Mouse (Mus musculus) kidney, embryonic 16.5 days (tissue): ENCODE results near the gene Eepd1. TPM values are rescaled to one million over a fixed set of nuclear protein-coding genes. Genes with fewer than 3 reads are reported as not detected.

Source experiments
- ATAC-seq: fragments of 200-750 bp; cut with Nextera tagmentation; 2 replicates; pipeline ENCODE4 v1.8.0; 2017; ENCODE audit warnings: moderate TSS enrichment; ENCODE audit not compliant: low FRiP score, low TSS enrichment
- H3K27ac ChIP-seq: fragments of 300-500 bp; sonication (generic); 2 replicates; pipeline ENCODE4 v1.5.1; 2014; ENCODE audit warnings: low read length
- H3K27me3 ChIP-seq: fragments of 300-500 bp; sonication (generic); 2 replicates; pipeline ENCODE4 v1.6.1; 2014; ENCODE audit warnings: low read length, control low read depth, mixed read lengths; ENCODE audit not compliant: insufficient read depth
- H3K36me3 ChIP-seq: fragments of 300-500 bp; sonication (generic); 2 replicates; pipeline ENCODE4 v1.6.1; 2014; ENCODE audit warnings: low read length, control low read depth, mixed read lengths; ENCODE audit not compliant: insufficient read depth
- H3K4me1 ChIP-seq: fragments of 300-500 bp; sonication (generic); 2 replicates; pipeline ENCODE4 v1.6.1; 2014; ENCODE audit warnings: low read length, control low read depth, mixed read lengths; ENCODE audit not compliant: insufficient read depth
- H3K4me2 ChIP-seq: fragments of 300-500 bp; sonication (generic); replicated peaks from 2 replicates; pipeline ENCODE4 v1.6.1; 2014; ENCODE audit warnings: low read depth, low read length
- H3K4me3 ChIP-seq: fragments of 300-500 bp; sonication (generic); 2 replicates; pipeline ENCODE4 v1.5.1; 2014; ENCODE audit warnings: mild to moderate bottlenecking, low read length
- H3K9ac ChIP-seq: fragments of 300-500 bp; sonication (generic); replicated peaks from 2 replicates; pipeline ENCODE4 v1.6.1; 2014; ENCODE audit warnings: low read length
- H3K9me3 ChIP-seq: fragments of 300-500 bp; sonication (generic); 2 replicates; pipeline ENCODE4 v1.6.1; 2016; ENCODE audit warnings: low read length, control low read depth
- WGBS: fragments of 180-500 bp; shearing (Covaris S2); extraction: QIAGEN DNeasy Blood & Tissue Kit; methylation state at CpG from one replicate; pipeline ENCODE4 v1.1.7; 2014; 5-methylcytosine and 5-hydroxymethylcytosine counted together
- polyA plus RNA-seq: library from polyadenylated mRNA; unstranded; fragments of >200 nt; fragmentation: Nextera tagmentation; extraction: Ambion mirVana; gene quantifications from 2 replicates; pipeline ENCODE4 v1.2.1, GENCODE M21; 2015

The Eepd1 gene
- polyA plus RNA-seq, 1 experiment from 2014 or later = 7.8 TPM

- Histone ChIP-seq H3K9ac (no peak overlapping the region), H3K27ac (no peak overlapping the region), H3K9me3 (no peaks in the 10 kb centered on the region), H3K4me3 (no peak overlapping the region), H3K36me3 (no peaks in the 10 kb centered on the region), H3K27me3 (no peaks in the 10 kb centered on the region), H3K4me2 (no peak overlapping the region), H3K4me1 (0 out of 2 replicates have a peak, but pooled peaks cover 3% of the 10 kb centered on the region)
- 81% methylated on average over 8 of the region's 8 CpGs for WGBS
- ATAC-seq = no peak
These were observed 68.0 kb downstream of the Eepd1 start for GRCm38 (mm10) chr9:25549130-25550060.

GRCm38 (mm10) chr9:25550196-25550595 lies 68.8 kb downstream of the Eepd1 start:
- no peak for ATAC-seq
- H3K27ac ChIP-seq = no peak overlapping the region
- H3K4me2 ChIP-seq = no peak overlapping the region
- no peaks in the 10 kb centered on the region for H3K36me3 ChIP-seq
- H3K9ac ChIP-seq = no peak overlapping the region
- H3K9me3 ChIP-seq = no peaks in the 10 kb centered on the region
- no peaks in the 10 kb centered on the region for H3K27me3 ChIP-seq
- WGBS = 86% methylated on average over 7 of the region's 7 CpGs
- H3K4me1 ChIP-seq = 0 out of 2 replicates have a peak, but pooled peaks cover 3% of the 10 kb centered on the region
- H3K4me3 ChIP-seq = no peak overlapping the region

GRCm38 (mm10) chr9:25552532-25552931 lies 71.2 kb downstream of the Eepd1 start:
- WGBS = 59% methylated on average over 2 of the region's 2 CpGs
- ATAC-seq = no peak; the same call in 1 of the 2 replicates
- H3K4me3 ChIP-seq = no peak overlapping the region
- H3K27ac ChIP-seq = no peak overlapping the region
- H3K36me3 ChIP-seq = no peaks in the 10 kb centered on the region
- 0 out of 2 replicates have a peak, but pooled peaks cover 2% of the 10 kb centered on the region for H3K4me1 ChIP-seq
- H3K9me3 ChIP-seq = no peaks in the 10 kb centered on the region
- no peak overlapping the region for H3K9ac ChIP-seq
- H3K27me3 ChIP-seq = no peaks in the 10 kb centered on the region
- no peak overlapping the region for H3K4me2 ChIP-seq

GRCm38 (mm10) chr9:25554246-25554803 lies 73.0 kb downstream of the Eepd1 start:
- no peak overlapping the region for H3K27ac ChIP-seq
- no peaks in the 10 kb centered on the region for H3K27me3 ChIP-seq
- no peak overlapping the region for H3K4me2 ChIP-seq
- no peaks in the 10 kb centered on the region for H3K36me3 ChIP-seq
- ATAC-seq = no peak
- H3K4me1 ChIP-seq = 0 out of 2 replicates have a peak, but pooled peaks cover 2% of the 10 kb centered on the region
- H3K9me3 ChIP-seq = no peaks in the 10 kb centered on the region
- H3K4me3 ChIP-seq = no peak overlapping the region
- no peak overlapping the region for H3K9ac ChIP-seq
- 70% methylated on average over 6 of the region's 6 CpGs for WGBS

GRCm38 (mm10) chr9:25555261-25555660 lies 73.9 kb downstream of the Eepd1 start:
- no peak overlapping the region for H3K4me2 ChIP-seq
- H3K9me3 ChIP-seq = no peaks in the 10 kb centered on the region
- WGBS = 50% methylated on average over 6 of the region's 6 CpGs
- no peak for ATAC-seq
- H3K9ac ChIP-seq = no peak overlapping the region
- H3K4me1 ChIP-seq = 0 out of 2 replicates have a peak, but pooled peaks cover 2% of the 10 kb centered on the region
- no peak overlapping the region for H3K4me3 ChIP-seq
- H3K27ac ChIP-seq = no peak overlapping the region
- H3K36me3 ChIP-seq = no peaks in the 10 kb centered on the region
- H3K27me3 ChIP-seq = no peaks in the 10 kb centered on the region

GRCm38 (mm10) chr9:25556008-25556407 lies 74.7 kb downstream of the Eepd1 start:
- H3K36me3 ChIP-seq = no peaks in the 10 kb centered on the region
- WGBS = 69% methylated on average over 3 of the region's 3 CpGs

GRCm38 (mm10) chr9:25557378-25557777 lies 76.0 kb downstream of the Eepd1 start:
- Histone ChIP-seq H3K9ac (no peak overlapping the region), H3K4me3 (no peak overlapping the region), H3K27me3 (no peaks in the 10 kb centered on the region), H3K9me3 (no peaks in the 10 kb centered on the region), H3K27ac (no peak overlapping the region), H3K4me1 (0 out of 2 replicates have a peak, but pooled peaks cover 2% of the 10 kb centered on the region), H3K36me3 (no peaks in the 10 kb centered on the region), H3K4me2 (no peak overlapping the region)
- ATAC-seq = no peak
- 77% methylated on average over 2 of the region's 2 CpGs for WGBS

More at GRCm38 (mm10) chr9:25556008-25556407, 74.7 kb downstream of the Eepd1 start:
- Histone ChIP-seq H3K9ac (no peak overlapping the region), H3K4me3 (no peak overlapping the region), H3K4me2 (no peak overlapping the region), H3K4me1 (0 out of 2 replicates have a peak, but pooled peaks cover 2% of the 10 kb centered on the region), H3K27me3 (no peaks in the 10 kb centered on the region), H3K27ac (no peak overlapping the region), H3K9me3 (no peaks in the 10 kb centered on the region)
- no peak for ATAC-seq

GRCm38 (mm10) chr9:25558834-25559233 lies 77.5 kb downstream of the Eepd1 start:
- H3K36me3 ChIP-seq = no peaks in the 10 kb centered on the region
- no peak overlapping the region for H3K9ac ChIP-seq
- no peak overlapping the region for H3K4me3 ChIP-seq
- no peak overlapping the region for H3K4me2 ChIP-seq
- no peak for ATAC-seq
- 0 out of 2 replicates have a peak, but pooled peaks cover 2% of the 10 kb centered on the region for H3K4me1 ChIP-seq
- no peak overlapping the region for H3K27ac ChIP-seq
- WGBS = 79% methylated on average over 3 of the region's 3 CpGs
- H3K27me3 ChIP-seq = no peaks in the 10 kb centered on the region
- H3K9me3 ChIP-seq = no peaks in the 10 kb centered on the region

GRCm38 (mm10) chr9:25560016-25560758 lies 78.8 kb downstream of the Eepd1 start:
- Histone ChIP-seq H3K9me3 (no peaks in the 10 kb centered on the region), H3K4me2 (no peak overlapping the region), H3K36me3 (no peaks in the 10 kb centered on the region), H3K27ac (no peak overlapping the region), H3K27me3 (no peaks in the 10 kb centered on the region), H3K4me3 (no peak overlapping the region), H3K4me1 (0 out of 2 replicates have a peak, but pooled peaks cover 1% of the 10 kb centered on the region), H3K9ac (no peak overlapping the region)
- ATAC-seq = no peak
- 76% methylated on average over 9 of the region's 9 CpGs for WGBS
